8 mouse cellular contexts compared by ENCODE assay signal in the genomic region with DNA sequence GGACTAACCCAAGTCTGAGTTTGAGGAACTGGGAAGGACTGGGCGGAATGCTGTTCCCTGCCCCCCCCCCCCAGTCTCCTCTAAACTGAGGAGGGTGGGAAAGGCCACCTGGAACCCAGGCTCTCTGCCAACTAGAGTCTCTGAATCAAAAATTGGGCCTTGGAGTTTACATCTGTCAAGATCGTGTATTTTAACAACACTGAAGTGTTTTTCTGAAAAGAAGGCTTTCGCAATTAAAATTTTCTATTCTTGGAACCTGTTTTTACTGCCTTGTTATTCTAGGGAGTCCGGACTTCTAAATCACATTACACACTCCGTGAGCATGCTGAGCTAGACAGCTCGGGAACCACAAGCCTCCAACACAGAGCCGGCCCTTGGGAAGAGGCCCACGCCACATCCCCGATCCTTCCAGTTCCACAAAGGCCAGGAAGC. TPM values are rescaled to one million over a fixed set of nuclear protein-coding genes. Genes with fewer than 3 reads are reported as not detected.
DNase-seq lines count a peak whose midpoint lies in the region; ATAC-seq and TF ChIP-seq lines count a peak whose summit lies in the region.

No protein-coding gene starts in this region.

- TF ChIP-seq CTCF in embryonic fibroblast, embryonic 13.5 days (IDR thresholded peaks at IDR 0.05; ENCODE audit: borderline replicate concordance, insufficient read depth, low read length), result no peak
- no peak for TF ChIP-seq CTCF in lung, embryonic 14.5 days (IDR thresholded peaks at IDR 0.05; ENCODE audit: low read depth)

- H3K4me1 ChIP-seq in hindbrain, embryonic 13.5 days (replicated peaks), result peaks cover 44% of the 10 kb centered on the region
- H3K4me1 ChIP-seq in hindbrain, embryonic 11.5 days (replicated peaks; ENCODE audit: control insufficient read depth, insufficient read depth, low read length), result no peaks in the 10 kb centered on the region; the same call in 1 of the 2 replicates
- peaks cover 20% of the 10 kb centered on the region for H3K4me1 ChIP-seq in embryonic fibroblast, embryonic 13.5 days (ENCODE audit: control insufficient read depth, insufficient read depth, low read length)
- H3K4me1 ChIP-seq in lung, embryonic 14.5 days (ENCODE audit: insufficient read depth), result peaks cover 11% of the 10 kb centered on the region; the same call in 1 of the 2 replicates

- no peak overlapping the region for H3K4me2 ChIP-seq in hindbrain, embryonic 13.5 days
- H3K4me2 ChIP-seq in hindbrain, embryonic 11.5 days (replicated peaks; ENCODE audit: low read depth, low read length), result no peak overlapping the region
- no peak overlapping the region for H3K4me2 ChIP-seq in lung, embryonic 14.5 days

- no peak for DNase-seq in hindbrain, embryonic 11.5 days (ENCODE audit: low spot score)
- peak; percentile 92 for DNase-seq in adipocyte (ENCODE audit: low spot score)
- peak; percentile 64 for DNase-seq in lung, embryonic 14.5 days
- DNase-seq in embryo, embryonic 10 days (ENCODE audit: low spot score), result no peak
- no peak for DNase-seq in thymus, postnatal 0 days (ENCODE audit: low spot score)
- DNase-seq in thymus, postnatal 14 days, result no peak

- H3K36me3 ChIP-seq in hindbrain, embryonic 13.5 days, result no peaks in the 10 kb centered on the region
- no peaks in the 10 kb centered on the region for H3K36me3 ChIP-seq in hindbrain, embryonic 11.5 days (ENCODE audit: control insufficient read depth, insufficient read depth, low read length)
- H3K36me3 ChIP-seq in lung, embryonic 14.5 days (ENCODE audit: insufficient read depth), result no peaks in the 10 kb centered on the region

- no peaks in the 10 kb centered on the region for H3K9me3 ChIP-seq in hindbrain, embryonic 13.5 days
- no peaks in the 10 kb centered on the region for H3K9me3 ChIP-seq in hindbrain, embryonic 11.5 days (ENCODE audit: control insufficient read depth, low read length)
- H3K9me3 ChIP-seq in lung, embryonic 14.5 days (ENCODE audit: low read depth, low read length), result no peaks in the 10 kb centered on the region

- 57% methylated on average over 9 of the region's 9 CpGs for WGBS in hindbrain, embryonic 13.5 days
- WGBS in hindbrain, embryonic 11.5 days, result 86% methylated on average over 9 of the region's 9 CpGs
- 44% methylated on average over 9 of the region's 9 CpGs for WGBS in lung, embryonic 14.5 days

- H3K9ac ChIP-seq in hindbrain, embryonic 13.5 days, result no peak overlapping the region
- no peak overlapping the region for H3K9ac ChIP-seq in hindbrain, embryonic 11.5 days (ENCODE audit: low read depth, low read length)
- H3K9ac ChIP-seq in lung, embryonic 14.5 days, result no peak overlapping the region

- no peaks in the 10 kb centered on the region for H3K27me3 ChIP-seq in hindbrain, embryonic 13.5 days
- H3K27me3 ChIP-seq in hindbrain, embryonic 11.5 days (ENCODE audit: control insufficient read depth, insufficient read depth, low read length), result no peaks in the 10 kb centered on the region
- H3K27me3 ChIP-seq in lung, embryonic 14.5 days (ENCODE audit: insufficient read depth, low read length), result no peaks in the 10 kb centered on the region

- peak overlapping the region; percentile 40 for H3K27ac ChIP-seq in hindbrain, embryonic 13.5 days
- no peak overlapping the region for H3K27ac ChIP-seq in hindbrain, embryonic 11.5 days (ENCODE audit: low read depth, low read length)
- H3K27ac ChIP-seq in embryonic fibroblast, embryonic 13.5 days (ENCODE audit: insufficient read depth, low read length), result peak overlapping the region; percentile 97
- peak overlapping the region; percentile 56; the same call in 1 of the 2 replicates for H3K27ac ChIP-seq in lung, embryonic 14.5 days (ENCODE audit: low read depth)

- no peak for ATAC-seq in hindbrain, embryonic 13.5 days (ENCODE audit: low FRiP score)
- no peak for ATAC-seq in hindbrain, embryonic 11.5 days (ENCODE audit: low FRiP score)
- ATAC-seq in lung, embryonic 14.5 days (ENCODE audit: insufficient read depth), result no peak

- no peak for TF ChIP-seq POLR2A in embryonic fibroblast, embryonic 13.5 days (IDR thresholded peaks at IDR 0.05; ENCODE audit: low read depth, low read length)

- H3K4me3 ChIP-seq in hindbrain, embryonic 13.5 days, result no peak overlapping the region
- H3K4me3 ChIP-seq in hindbrain, embryonic 11.5 days (ENCODE audit: low read depth, low read length), result no peak overlapping the region
- no peak overlapping the region for H3K4me3 ChIP-seq in embryonic fibroblast, embryonic 13.5 days (ENCODE audit: insufficient read depth, low read length)
- H3K4me3 ChIP-seq in lung, embryonic 14.5 days (ENCODE audit: low read depth, low read length), result no peak overlapping the region

RNA-seq across cellular contexts. Expression of a gene that starts 36.9 kb away (rescaled TPM):
- polyA plus RNA-seq in hindbrain, embryonic 13.5 days (2015; fragmentation: Nextera tagmentation; extraction: Ambion mirVana), result 28.7 and 30.9 TPM in 2 replicates
- 19.4 and 24.3 TPM in 2 replicates for polyA plus RNA-seq in hindbrain, embryonic 11.5 days (2014; fragmentation: Nextera tagmentation; extraction: Ambion mirVana)
- polyA plus RNA-seq in embryonic fibroblast, embryonic 13.5 days (2011; ENCODE audit: insufficient read length, low read depth, missing spikeins), result 57.2 and 62.6 TPM in 2 replicates
- polyA plus RNA-seq in lung, embryonic 14.5 days (2014; fragmentation: Nextera tagmentation; extraction: Ambion mirVana), result 41.7 and 48.1 TPM in 2 replicates
- polyA plus RNA-seq in thymus, postnatal 0 days (2015; fragmentation: Nextera tagmentation; extraction: Ambion mirVana), result 24.2 TPM in 2 replicates

Comparison
In these comparisons a context has a peak if more than half of its experiments do, and no peak if none do; other contexts are left out.
1. DNase-seq: peak in adipocyte (single experiment) and lung, embryonic 14.5 days (single experiment); none in hindbrain, embryonic 11.5 days (single experiment), embryo, embryonic 10 days (single experiment), thymus, postnatal 0 days (single experiment) and thymus, postnatal 14 days (single experiment).